Mouse (Mus musculus) kidney, adult 2 months (tissue): ENCODE data around the gene Rhobtb1.

Experiments
- CTCF ChIP-seq: fragments of 200-500 bp; conservative IDR thresholded peaks from 2 replicates; pipeline ENCODE4 v1.5.1; 2011; ENCODE audit warnings: low read depth, mild to moderate bottlenecking, control low read depth, low read length, moderate library complexity, mixed read lengths; ENCODE audit not compliant: insufficient read depth, insufficient read length
- POLR2A ChIP-seq: fragments of 200-500 bp; IDR thresholded peaks from one replicate; pipeline ENCODE4 v1.6.1; 2011; ENCODE audit warnings: low read depth, low read length, control low read depth

DNA sequence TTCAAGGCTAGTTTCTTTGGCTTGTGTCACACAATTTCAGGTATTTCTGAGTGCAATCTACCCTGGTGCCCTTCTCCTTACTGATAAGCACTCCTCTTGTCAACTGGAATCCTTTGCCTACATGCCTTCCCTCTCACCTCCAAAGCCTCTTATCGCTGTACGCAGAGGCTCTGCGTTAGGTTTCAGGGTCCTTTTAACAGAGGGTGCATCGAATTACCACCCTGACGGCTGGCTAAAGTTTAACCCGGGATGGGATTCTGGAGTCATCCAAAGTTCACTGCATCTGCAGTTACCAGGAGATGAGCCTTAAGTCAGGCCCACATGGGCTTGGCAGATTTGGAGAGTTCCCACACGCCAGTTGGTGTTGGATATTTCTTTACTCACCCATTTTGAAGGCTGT is 154.4 kb downstream of the Rhobtb1 start:
- no peak for TF ChIP-seq CTCF
- no peak for TF ChIP-seq POLR2A
